Mouse (Mus musculus): ENCODE measurements around the gene Gata1. TPM values are rescaled to one million over a fixed set of nuclear protein-coding genes. Genes with fewer than 3 reads are reported as not detected.
A peak's percentile ranks its signal among the peaks of the same experiment; 100 is the strongest.

Gata1 gene
- polyA plus RNA-seq, 2 experiments, result 105 to 113 TPM

DNA sequence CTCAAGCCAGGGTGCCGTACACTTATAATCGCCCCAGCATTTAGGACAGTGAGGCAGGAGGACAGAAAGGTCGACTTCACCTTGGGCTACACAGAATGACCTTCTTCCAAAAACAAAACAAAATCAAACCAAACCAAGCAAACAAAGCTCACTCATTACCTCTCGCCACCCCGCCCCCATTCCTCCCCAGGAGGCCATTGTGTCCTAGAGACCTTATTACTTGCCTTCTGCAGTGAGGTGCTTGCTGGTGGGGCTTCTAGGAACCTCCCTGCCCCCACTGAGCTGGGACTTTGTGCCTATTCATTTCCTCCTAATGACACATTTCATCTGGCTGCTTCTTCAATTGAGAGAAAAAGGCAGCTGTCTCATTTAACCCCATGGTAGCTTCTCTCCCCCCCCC lies 30.7 kb upstream of the Gata1 start:
- ATAC-seq (ENCODE audit: insufficient read depth) (no peak), DNase-seq (ENCODE audit: low read depth in 3 of 3, low spot score in 3 of 3) (no peak)
- H3K27me3 ChIP-seq (ENCODE audit: control insufficient read depth, insufficient read depth, low read length), result no peaks in the 10 kb centered on the region
- no peak overlapping the region for H3K4me3 ChIP-seq (ENCODE audit: insufficient read depth in 1 of 2, low read depth in 2 of 2, low read length in 2 of 2)
- H3K9me3 ChIP-seq (ENCODE audit: control insufficient read depth, low read length), result no peaks in the 10 kb centered on the region
- WGBS (ENCODE audit: insufficient replicate concordance), result 37% methylated on average over 5 of the region's 5 CpGs
- H3K4me1 ChIP-seq (replicated peaks; ENCODE audit: control insufficient read depth in 2 of 2, insufficient read depth in 2 of 2, low read length in 1 of 2), result peaks cover 0 to 8% of the 10 kb centered on the region in 2 experiments; a peak in 2 of 4 replicates
- H3K4me2 ChIP-seq (ENCODE audit: low read depth), result no peak overlapping the region
- H3K36me3 ChIP-seq (replicated peaks; ENCODE audit: control insufficient read depth, insufficient read depth, low read depth), result no peaks in the 10 kb centered on the region
- TF ChIP-seq EP300 (IDR thresholded peaks at IDR 0.05; ENCODE audit: low read depth) (no peak), CTCF (IDR thresholded peaks at IDR 0.05; ENCODE audit: low read depth) (no peak)
- H3K9ac ChIP-seq (replicated peaks), result no peak overlapping the region
- H3K27ac ChIP-seq, result no peak overlapping the region

GRCm38 (mm10) chrX:8002971-8003370 lies 25.1 kb upstream of the Gata1 start:
- no peak overlapping the region for H3K4me3 ChIP-seq (ENCODE audit: insufficient read depth in 1 of 2, low read depth in 2 of 2, low read length in 2 of 2)
- ATAC-seq (ENCODE audit: insufficient read depth) (no peak), DNase-seq (ENCODE audit: low read depth in 3 of 3, low spot score in 3 of 3) (no peak)
- peaks cover 0 to 9% of the 10 kb centered on the region in 2 experiments; a peak in 2 of 4 replicates for H3K4me1 ChIP-seq (replicated peaks; ENCODE audit: control insufficient read depth in 2 of 2, insufficient read depth in 2 of 2, low read length in 1 of 2)
- H3K27ac ChIP-seq, result no peak overlapping the region
- 53% methylated on average over 4 of the region's 4 CpGs for WGBS (ENCODE audit: insufficient replicate concordance)
- no peak overlapping the region for H3K4me2 ChIP-seq (ENCODE audit: low read depth)
- H3K27me3 ChIP-seq (ENCODE audit: control insufficient read depth, insufficient read depth, low read length), result no peaks in the 10 kb centered on the region
- no peaks in the 10 kb centered on the region for H3K36me3 ChIP-seq (replicated peaks; ENCODE audit: control insufficient read depth, insufficient read depth, low read depth)
- TF ChIP-seq EP300 (IDR thresholded peaks at IDR 0.05; ENCODE audit: low read depth) (no peak), CTCF (IDR thresholded peaks at IDR 0.05; ENCODE audit: low read depth) (peak; percentile 30; the same call in 1 of the 2 replicates)
- H3K9me3 ChIP-seq (ENCODE audit: control insufficient read depth, low read length), result no peaks in the 10 kb centered on the region
- no peak overlapping the region for H3K9ac ChIP-seq (replicated peaks)

DNA sequence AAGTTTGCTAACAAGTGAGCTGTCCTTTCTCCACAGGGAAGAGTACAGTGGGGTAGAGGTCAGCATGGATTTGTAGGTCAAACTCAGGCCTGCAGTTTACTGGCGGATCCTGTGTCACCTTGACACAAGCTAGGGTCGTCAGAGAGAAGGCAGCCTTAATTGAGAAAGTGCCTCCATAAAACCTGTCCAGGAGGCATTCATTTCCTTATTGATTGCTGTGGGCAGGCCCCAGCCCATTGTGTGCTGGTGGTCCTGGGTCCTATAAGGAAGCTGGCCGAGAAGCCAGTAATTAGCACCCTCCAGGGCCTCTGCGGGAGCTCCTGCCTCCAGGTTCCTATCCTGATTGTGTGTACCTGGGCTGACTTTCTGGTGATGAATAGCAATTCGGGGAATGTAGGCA lies 24.1 kb upstream of the Gata1 start:
- 48% methylated on average over 5 of the region's 5 CpGs for WGBS (ENCODE audit: insufficient replicate concordance)

DNA sequence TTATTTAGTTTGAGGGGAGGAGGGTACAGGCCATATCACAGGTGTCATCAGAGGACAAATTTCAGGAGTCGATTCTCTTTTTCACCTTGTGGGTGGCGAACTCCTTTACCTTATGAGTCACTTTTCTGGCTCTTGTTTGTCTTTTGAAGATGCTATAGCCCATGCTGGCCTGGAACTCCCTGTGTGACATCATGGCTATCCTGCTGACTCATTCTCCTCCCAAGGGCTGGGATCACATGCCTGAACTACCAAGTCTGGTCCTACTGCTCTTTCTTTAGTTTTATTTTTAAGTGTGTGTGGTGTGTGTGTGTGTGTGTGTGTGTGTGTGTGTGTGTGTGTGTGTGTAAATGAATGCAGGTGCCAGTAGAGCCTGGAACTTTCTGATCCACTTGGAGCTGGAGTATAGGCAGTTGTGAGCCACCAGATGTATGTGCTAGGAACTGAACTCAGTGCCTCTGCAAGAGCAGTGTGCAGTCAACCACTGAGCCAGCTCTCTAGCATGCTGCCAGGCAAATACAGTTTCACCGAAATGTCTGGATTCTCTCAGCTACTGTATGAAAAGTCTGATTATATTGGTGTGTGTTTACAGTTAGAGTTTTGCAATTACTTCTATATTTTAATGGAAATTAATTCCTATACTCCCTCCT lies 22.8 kb upstream of the Gata1 start:
- no peak overlapping the region for H3K9ac ChIP-seq (replicated peaks)
- no peak overlapping the region for H3K4me3 ChIP-seq (ENCODE audit: insufficient read depth in 1 of 2, low read depth in 2 of 2, low read length in 2 of 2)
- H3K27ac ChIP-seq, result peak overlapping the region; percentile 63
- H3K4me1 ChIP-seq (replicated peaks; ENCODE audit: control insufficient read depth in 2 of 2, insufficient read depth in 2 of 2, low read length in 1 of 2), result peaks cover 0 to 9% of the 10 kb centered on the region in 2 experiments; a peak in 2 of 4 replicates
- DNase-seq (ENCODE audit: low read depth in 3 of 3, low spot score in 3 of 3), result peak; percentile 40 to 55 (median 47)
- peak; percentile 91 for ATAC-seq (ENCODE audit: insufficient read depth)
- H3K4me2 ChIP-seq (ENCODE audit: low read depth), result no peak overlapping the region
- no peaks in the 10 kb centered on the region for H3K27me3 ChIP-seq (ENCODE audit: control insufficient read depth, insufficient read depth, low read length)
- H3K9me3 ChIP-seq (ENCODE audit: control insufficient read depth, low read length), result no peaks in the 10 kb centered on the region
- no peaks in the 10 kb centered on the region for H3K36me3 ChIP-seq (replicated peaks; ENCODE audit: control insufficient read depth, insufficient read depth, low read depth)
- TF ChIP-seq CTCF (IDR thresholded peaks at IDR 0.05; ENCODE audit: low read depth) (no peak), EP300 (IDR thresholded peaks at IDR 0.05; ENCODE audit: low read depth) (no peak)
- WGBS (ENCODE audit: insufficient replicate concordance), result 65% methylated on average over 3 of the region's 3 CpGs

More for the DNA sequence above, 24.1 kb upstream of the Gata1 start:
- no peaks in the 10 kb centered on the region for H3K36me3 ChIP-seq (replicated peaks; ENCODE audit: control insufficient read depth, insufficient read depth, low read depth)
- peaks cover 0 to 9% of the 10 kb centered on the region in 2 experiments; a peak in 2 of 4 replicates for H3K4me1 ChIP-seq (replicated peaks; ENCODE audit: control insufficient read depth in 2 of 2, insufficient read depth in 2 of 2, low read length in 1 of 2)
- no peak for DNase-seq (ENCODE audit: low read depth in 3 of 3, low spot score in 3 of 3)
- no peak overlapping the region for H3K4me3 ChIP-seq (ENCODE audit: insufficient read depth in 1 of 2, low read depth in 2 of 2, low read length in 2 of 2)
- no peak for ATAC-seq (ENCODE audit: insufficient read depth)
- H3K27me3 ChIP-seq (ENCODE audit: control insufficient read depth, insufficient read depth, low read length), result no peaks in the 10 kb centered on the region
- TF ChIP-seq EP300 (IDR thresholded peaks at IDR 0.05; ENCODE audit: low read depth) (no peak), CTCF (IDR thresholded peaks at IDR 0.05; ENCODE audit: low read depth) (no peak)
- H3K9ac ChIP-seq (replicated peaks), result no peak overlapping the region
- no peak overlapping the region for H3K27ac ChIP-seq
- H3K9me3 ChIP-seq (ENCODE audit: control insufficient read depth, low read length), result no peaks in the 10 kb centered on the region
- H3K4me2 ChIP-seq (ENCODE audit: low read depth), result no peak overlapping the region

- TF ChIP-seq CTCF (IDR thresholded peaks at IDR 0.05; ENCODE audit: low read depth) (no peak), EP300 (IDR thresholded peaks at IDR 0.05; ENCODE audit: low read depth) (peak; percentile 79)
- Histone ChIP-seq H3K4me3 (ENCODE audit: insufficient read depth in 1 of 2, low read depth in 2 of 2, low read length in 2 of 2) (0 out of 4 replicates have a peak overlapping the region, but pooled peaks of 1 of the 2 experiments have one; percentile 3), H3K36me3 (replicated peaks; ENCODE audit: control insufficient read depth, insufficient read depth, low read depth) (no peaks in the 10 kb centered on the region), H3K27me3 (ENCODE audit: control insufficient read depth, insufficient read depth, low read length) (no peaks in the 10 kb centered on the region), H3K4me1 (replicated peaks; ENCODE audit: control insufficient read depth in 2 of 2, insufficient read depth in 2 of 2, low read length in 1 of 2) (peaks cover 10 to 21% of the 10 kb centered on the region in 2 experiments), H3K9ac (replicated peaks) (peak overlapping the region; percentile 5; the same call in 1 of the 2 replicates), H3K9me3 (ENCODE audit: control insufficient read depth, low read length) (no peaks in the 10 kb centered on the region), H3K27ac (peak overlapping the region; percentile 78), H3K4me2 (ENCODE audit: low read depth) (peak overlapping the region; percentile 53)
- ATAC-seq (ENCODE audit: insufficient read depth) (peak; percentile 93), DNase-seq (ENCODE audit: low read depth in 3 of 3, low spot score in 3 of 3) (peak; percentile 71 to 76 (median 73))
- 16% methylated on average over 10 of the region's 10 CpGs for WGBS (ENCODE audit: insufficient replicate concordance)
Observed at GRCm38 (mm10) chrX:7993068-7993735, 15.3 kb upstream of the Gata1 start.

All from liver, embryonic 14.5 days (tissue).